Mouse (Mus musculus) T-helper 17 cell (primary cell): ENCODE measurements around the gene Sec61b.

Source experiments
- in situ Hi-C, 2 experiments: fragments of 300-600 bp; cut with MboI, MseI; formaldehyde crosslinking; loops; 1 replicate in 1 of 2; 2 replicates in 1 of 2; pipeline ENCODE4 v1.15.1; 2025; ENCODE audit warnings: high pct_unique_total_duplicates in 2 of 2

Gene Sec61b

DNA sequence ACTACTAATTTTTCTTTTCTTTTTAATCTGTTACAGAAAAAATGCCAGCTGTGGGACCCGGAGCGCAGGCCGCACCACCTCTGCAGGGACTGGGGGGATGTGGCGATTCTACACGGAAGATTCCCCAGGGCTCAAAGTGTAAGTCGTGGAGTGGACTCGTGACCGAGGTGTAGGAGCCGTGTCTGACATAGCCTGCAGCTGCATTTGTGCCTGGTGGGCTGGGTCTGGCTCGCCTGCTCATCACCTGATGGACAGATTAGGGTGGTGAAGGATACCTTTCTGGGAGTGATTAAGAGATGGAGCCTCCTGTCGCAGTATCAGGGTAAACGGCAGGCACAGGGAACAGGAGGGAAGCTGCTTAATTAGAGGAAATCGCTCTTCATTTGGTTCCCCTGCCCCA, 5.6 kb downstream of the Sec61b start:
- in situ Hi-C loops = no loop called here

DNA sequence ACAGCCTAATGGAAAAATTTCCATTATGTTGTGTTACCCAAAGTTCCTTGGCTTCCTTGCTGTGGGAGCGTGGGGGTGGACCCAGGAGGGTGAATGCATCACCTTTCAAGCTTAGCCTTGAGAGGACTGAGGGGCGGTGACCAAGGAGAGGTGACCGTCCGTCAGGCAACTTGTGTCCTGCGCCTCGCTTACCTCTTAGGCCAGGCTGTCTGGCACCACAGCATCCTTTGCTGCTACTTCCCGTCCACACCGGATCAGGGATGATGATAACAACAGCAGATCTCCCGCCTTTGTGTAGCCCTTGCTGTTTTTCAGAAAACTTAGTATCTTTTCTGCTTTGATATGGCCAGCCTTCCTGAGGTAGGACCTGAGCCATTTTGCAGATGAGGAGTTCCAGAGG, 6.1 kb downstream of the Sec61b start:
- in situ Hi-C loops = no loop called here

DNA sequence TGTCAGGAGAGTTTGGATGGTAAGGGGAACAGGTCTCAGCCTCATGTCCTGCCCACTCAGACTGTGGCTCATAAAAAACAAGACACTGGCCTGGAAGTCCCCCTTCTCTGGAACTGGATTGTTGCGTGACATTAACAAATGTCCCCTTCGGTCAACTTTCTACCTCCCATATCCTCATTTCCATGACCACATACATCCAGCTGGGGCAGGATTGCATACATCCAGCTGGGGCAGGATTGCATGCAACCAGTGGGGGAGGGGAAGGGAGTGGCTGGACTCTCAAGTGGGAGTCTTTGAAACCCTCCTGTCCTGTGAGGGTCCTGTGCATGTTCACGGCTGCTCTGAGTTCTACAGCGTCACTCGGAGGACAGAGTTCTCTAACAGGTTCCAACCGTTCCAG, 16.8 kb downstream of the Sec61b start:
- in situ Hi-C loops = no loop called here

GRCm38 (mm10) chr4:47492311-47493086, 18.0 kb downstream of the Sec61b start:
- in situ Hi-C loops = no loop called here

- in situ Hi-C loops = no loop called here
These were observed 19.0 kb downstream of the Sec61b start for GRCm38 (mm10) chr4:47493456-47493855.

DNA sequence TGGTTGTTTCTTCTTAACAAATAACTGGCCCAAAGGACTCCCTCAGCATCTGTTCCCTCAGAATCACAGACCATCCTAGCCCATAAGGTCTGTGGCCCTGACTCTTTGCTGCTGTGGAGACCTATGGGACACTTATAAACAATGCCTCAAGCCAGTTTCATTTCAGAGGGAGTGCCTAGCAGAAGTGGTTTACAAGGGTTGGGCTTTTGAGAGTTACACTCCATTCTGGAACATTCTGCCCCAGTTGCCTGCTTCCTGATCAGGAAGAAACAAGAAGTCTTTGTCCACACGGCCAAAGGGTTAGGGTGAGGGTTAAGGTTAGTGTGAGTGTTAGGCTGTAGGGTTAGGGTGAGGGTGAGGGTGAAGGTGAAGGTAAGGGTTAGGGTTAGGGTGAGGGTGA, 19.7 kb downstream of the Sec61b start:
- in situ Hi-C loops = no loop called here

DNA sequence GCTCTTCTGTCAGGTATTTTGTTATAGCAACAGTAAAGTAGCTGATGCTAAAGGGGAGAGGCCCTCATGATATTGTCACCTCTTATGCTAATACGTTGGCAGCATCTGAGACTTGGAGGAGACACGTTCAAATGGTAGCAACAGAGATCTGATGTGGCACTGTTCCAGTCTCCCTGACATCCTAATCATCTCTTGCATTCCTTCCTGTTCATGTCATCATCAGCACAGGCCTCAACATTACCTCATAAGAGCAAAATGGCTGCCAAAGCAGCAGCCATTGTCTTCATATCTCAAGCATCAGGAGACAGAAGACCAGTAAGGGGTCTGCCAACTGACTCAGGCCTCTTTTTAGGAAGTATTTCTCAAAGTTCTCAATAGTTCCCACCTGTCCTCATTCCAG, 20.2 kb downstream of the Sec61b start:
- in situ Hi-C loops = loop anchor here in 1 of 2 experiments (5.0 kb wide), 1 partner anchor 57 kb away; no protein-coding TSS in a partner anchor

DNA sequence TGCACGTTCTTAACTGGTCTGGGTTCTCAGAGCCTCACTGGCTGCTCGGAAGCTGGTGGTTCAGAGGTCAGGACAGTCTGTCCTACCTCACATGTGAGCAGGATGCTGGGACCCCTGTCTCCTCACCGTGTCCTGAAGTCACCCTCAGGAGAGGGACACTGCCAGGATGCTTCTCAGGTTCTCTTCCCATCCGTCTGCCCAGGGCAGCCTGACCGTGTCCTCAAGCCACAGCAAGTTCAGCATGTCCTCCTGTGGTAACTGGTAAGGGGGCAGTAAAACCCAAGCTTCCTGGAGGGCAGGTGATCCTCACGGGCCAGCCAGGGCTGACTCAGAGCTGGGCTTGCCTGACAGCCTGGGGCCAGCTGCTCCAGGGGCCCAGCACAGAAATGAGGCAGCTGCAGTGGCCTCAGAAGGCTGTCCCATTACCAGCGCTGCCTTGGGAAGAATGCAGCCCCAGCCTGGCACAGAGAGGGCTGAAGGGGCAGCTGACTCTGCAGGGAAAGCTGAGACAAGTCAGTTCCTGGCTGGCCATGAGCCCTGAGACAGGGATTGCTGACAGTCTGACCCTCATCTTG, 23.4 kb downstream of the Sec61b start:
- in situ Hi-C loops = loop anchor here in 1 of 2 experiments (5.0 kb wide), 1 partner anchor 61 kb away; no protein-coding TSS in a partner anchor

DNA sequence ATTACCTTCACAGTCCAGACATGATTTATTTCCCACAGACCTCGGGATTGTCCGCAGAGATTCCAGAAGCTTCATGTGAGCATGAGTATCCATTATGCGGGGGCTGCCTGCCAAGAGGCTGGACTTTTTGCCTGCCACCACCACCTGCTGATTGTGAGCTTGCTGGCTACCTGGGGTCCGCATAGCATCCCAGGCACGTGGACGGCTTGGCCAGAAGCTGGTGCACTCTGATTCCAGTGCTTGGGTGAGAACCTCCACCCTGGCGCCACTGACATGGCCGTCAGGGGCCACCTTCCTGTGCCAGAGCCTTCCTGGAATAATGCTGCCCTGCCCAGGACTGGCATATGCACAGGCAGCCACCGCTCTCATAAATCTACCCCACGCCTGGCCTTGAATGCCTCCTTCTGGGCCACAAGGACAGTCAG, 24.7 kb downstream of the Sec61b start:
- in situ Hi-C loops = loop anchor here in 1 of 2 experiments (5.0 kb wide), 1 partner anchor 62 kb away; no protein-coding TSS in a partner anchor

- in situ Hi-C loops = no loop called here
These were observed 28.1 kb downstream of the Sec61b start for GRCm38 (mm10) chr4:47502546-47502971.

DNA sequence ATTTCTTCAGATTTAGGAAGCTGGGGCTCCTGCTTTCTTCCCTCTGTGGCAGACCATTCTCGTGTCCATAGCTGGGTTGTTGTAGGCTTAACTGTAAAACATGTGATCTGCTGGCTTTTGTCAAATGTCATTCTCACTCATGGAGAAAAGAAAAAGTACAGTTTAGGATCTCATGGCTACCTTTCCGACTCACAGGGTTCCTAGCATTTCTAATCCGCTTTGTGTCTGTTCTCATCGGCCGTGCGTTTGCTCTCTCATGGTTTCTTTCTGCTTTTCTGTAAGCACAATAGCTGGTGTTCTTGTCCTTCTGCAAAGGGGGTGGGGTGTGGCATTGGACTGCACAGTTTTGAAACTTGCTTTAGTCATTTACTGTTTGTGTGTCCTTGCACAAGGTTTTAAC, 28.6 kb downstream of the Sec61b start:
- in situ Hi-C loops = no loop called here

- in situ Hi-C loops = no loop called here
These were observed 30.5 kb downstream of the Sec61b start for GRCm38 (mm10) chr4:47504841-47505517.

GRCm38 (mm10) chr4:47518551-47519181, 44.2 kb downstream of the Sec61b start:
- in situ Hi-C loops = no loop called here

GRCm38 (mm10) chr4:47520076-47520475, 45.6 kb downstream of the Sec61b start:
- in situ Hi-C loops = no loop called here

GRCm38 (mm10) chr4:47521884-47522605, 47.6 kb downstream of the Sec61b start:
- in situ Hi-C loops = no loop called here

DNA sequence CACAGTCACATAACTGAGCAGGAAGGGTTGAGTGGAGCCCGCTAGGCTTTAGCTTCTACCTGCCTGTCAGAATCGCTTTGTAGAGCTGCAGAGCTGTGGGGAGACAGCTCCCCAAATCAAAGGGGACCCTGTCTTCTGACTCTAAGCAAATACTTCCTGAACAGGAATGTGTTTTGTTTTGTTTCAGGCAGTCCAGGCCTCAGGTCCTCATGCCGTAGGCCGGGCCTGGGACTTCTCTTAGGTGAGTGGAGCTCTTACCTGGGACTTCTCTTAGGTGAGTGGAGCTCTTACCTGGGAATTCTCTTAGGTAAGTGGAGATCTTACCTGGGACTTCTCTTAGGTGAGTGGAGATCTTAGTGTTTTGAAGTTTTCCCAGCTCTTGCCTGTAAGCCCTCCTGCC, 55.4 kb downstream of the Sec61b start:
- in situ Hi-C loops = loop anchor here in 1 of 2 experiments (5.0 kb wide), 1 partner anchor 97 kb away; no protein-coding TSS in a partner anchor
